Mouse (Mus musculus): ENCODE results near the gene Adamts15. TPM values are rescaled to one million over a fixed set of nuclear protein-coding genes. Genes with fewer than 3 reads are reported as not detected.
A peak's percentile ranks its signal among the peaks of the same experiment; 100 is the strongest.

The Adamts15 gene
- polyA plus RNA-seq (2016; fragmentation: Nextera tagmentation; extraction: Ambion mirVana): 5.4 and 6.6 TPM in 2 replicates

- WGBS: under 1% methylated on average over 47 of the region's 47 CpGs
- Histone ChIP-seq H3K4me1 (replicated peaks) (peaks cover 36% of the 10 kb centered on the region), H3K27ac (peak within 1 kb of the TSS; percentile 51), H3K36me3 (no peaks in the 10 kb centered on the region), H3K4me3 (peak within 1 kb of the TSS; percentile 63), H3K27me3 (ENCODE audit: insufficient read depth, poor library complexity, severe bottlenecking) (peaks cover 49% of the 10 kb centered on the region), H3K9me3 (no peaks in the 10 kb centered on the region)
- DNase-seq (ENCODE audit: low spot score): peak; percentile 79
Observed at GRCm38 (mm10) chr9:30922197-30922894, at the start of gene Adamts15. Adamts15 (minus strand) TSS chr9:30922452.

- Histone ChIP-seq H3K4me3 (no peak overlapping the region), H3K36me3 (no peaks in the 10 kb centered on the region), H3K4me1 (replicated peaks) (0 out of 2 replicates have a peak, but pooled peaks cover 3% of the 10 kb centered on the region), H3K27ac (no peak overlapping the region), H3K9me3 (no peaks in the 10 kb centered on the region), H3K27me3 (ENCODE audit: insufficient read depth, poor library complexity, severe bottlenecking) (no peaks in the 10 kb centered on the region)
- DNase-seq (ENCODE audit: low spot score): no peak
- 67% methylated on average over 4 of the region's 4 CpGs for WGBS
Observed at GRCm38 (mm10) chr9:30971967-30972366, 49.7 kb upstream of the Adamts15 start.

- H3K27me3 ChIP-seq (ENCODE audit: insufficient read depth, poor library complexity, severe bottlenecking): no peaks in the 10 kb centered on the region
- H3K4me3 ChIP-seq: no peak overlapping the region
- H3K4me1 ChIP-seq (replicated peaks): 0 out of 2 replicates have a peak, but pooled peaks cover 3% of the 10 kb centered on the region
- no peaks in the 10 kb centered on the region for H3K36me3 ChIP-seq
- no peak overlapping the region for H3K27ac ChIP-seq
- H3K9me3 ChIP-seq: no peaks in the 10 kb centered on the region
- 81% methylated on average over 3 of the region's 3 CpGs for WGBS
- no peak for DNase-seq (ENCODE audit: low spot score)
Observed at GRCm38 (mm10) chr9:30970001-30970400, 47.7 kb upstream of the Adamts15 start.

GRCm38 (mm10) chr9:30968130-30968529 is 45.9 kb upstream of the Adamts15 start:
- WGBS: 84% methylated on average over 6 of the region's 6 CpGs
- no peak overlapping the region for H3K27ac ChIP-seq
- no peaks in the 10 kb centered on the region for H3K36me3 ChIP-seq

GRCm38 (mm10) chr9:30966881-30967280 is 44.6 kb upstream of the Adamts15 start:
- no peaks in the 10 kb centered on the region for H3K9me3 ChIP-seq
- DNase-seq (ENCODE audit: low spot score): no peak
- 0 out of 2 replicates have a peak, but pooled peaks cover 3% of the 10 kb centered on the region for H3K4me1 ChIP-seq (replicated peaks)
- 69% methylated on average over 7 of the region's 7 CpGs for WGBS
- no peak overlapping the region for H3K27ac ChIP-seq
- H3K27me3 ChIP-seq (ENCODE audit: insufficient read depth, poor library complexity, severe bottlenecking): no peaks in the 10 kb centered on the region
- H3K36me3 ChIP-seq: no peaks in the 10 kb centered on the region
- no peak overlapping the region for H3K4me3 ChIP-seq

More at GRCm38 (mm10) chr9:30968130-30968529, 45.9 kb upstream of the Adamts15 start:
- Histone ChIP-seq H3K9me3 (no peaks in the 10 kb centered on the region), H3K27me3 (ENCODE audit: insufficient read depth, poor library complexity, severe bottlenecking) (no peaks in the 10 kb centered on the region), H3K4me3 (no peak overlapping the region), H3K4me1 (replicated peaks) (0 out of 2 replicates have a peak, but pooled peaks cover 3% of the 10 kb centered on the region)
- no peak for DNase-seq (ENCODE audit: low spot score)

- 0 out of 2 replicates have a peak, but pooled peaks cover 3% of the 10 kb centered on the region for H3K4me1 ChIP-seq (replicated peaks)
- no peaks in the 10 kb centered on the region for H3K27me3 ChIP-seq (ENCODE audit: insufficient read depth, poor library complexity, severe bottlenecking)
- H3K36me3 ChIP-seq: no peaks in the 10 kb centered on the region
- no peaks in the 10 kb centered on the region for H3K9me3 ChIP-seq
- H3K27ac ChIP-seq: no peak overlapping the region
- DNase-seq (ENCODE audit: low spot score): no peak
- 84% methylated on average over 10 of the region's 10 CpGs for WGBS
- no peak overlapping the region for H3K4me3 ChIP-seq
Observed at GRCm38 (mm10) chr9:30964685-30965084, 42.4 kb upstream of the Adamts15 start.

- 87% methylated on average over 4 of the region's 4 CpGs for WGBS
- no peaks in the 10 kb centered on the region for H3K9me3 ChIP-seq
- no peaks in the 10 kb centered on the region for H3K27me3 ChIP-seq (ENCODE audit: insufficient read depth, poor library complexity, severe bottlenecking)
- H3K4me1 ChIP-seq (replicated peaks): 0 out of 2 replicates have a peak, but pooled peaks cover 3% of the 10 kb centered on the region
- DNase-seq (ENCODE audit: low spot score): no peak
- H3K4me3 ChIP-seq: no peak overlapping the region
- H3K27ac ChIP-seq: no peak overlapping the region
- H3K36me3 ChIP-seq: no peaks in the 10 kb centered on the region
Observed at GRCm38 (mm10) chr9:30963780-30964179, 41.5 kb upstream of the Adamts15 start.

- no peaks in the 10 kb centered on the region for H3K27me3 ChIP-seq (ENCODE audit: insufficient read depth, poor library complexity, severe bottlenecking)
- no peaks in the 10 kb centered on the region for H3K9me3 ChIP-seq
- no peak for DNase-seq (ENCODE audit: low spot score)
- 0 out of 2 replicates have a peak, but pooled peaks cover 3% of the 10 kb centered on the region for H3K4me1 ChIP-seq (replicated peaks)
- H3K27ac ChIP-seq: no peak overlapping the region
- H3K36me3 ChIP-seq: no peaks in the 10 kb centered on the region
- H3K4me3 ChIP-seq: no peak overlapping the region
- 92% methylated on average over 9 of the region's 9 CpGs for WGBS
Observed at GRCm38 (mm10) chr9:30955246-30955645, 33.0 kb upstream of the Adamts15 start.

GRCm38 (mm10) chr9:30953287-30953686 is 31.0 kb upstream of the Adamts15 start:
- Histone ChIP-seq H3K27ac (no peak overlapping the region), H3K4me3 (no peak overlapping the region), H3K4me1 (replicated peaks) (0 out of 2 replicates have a peak, but pooled peaks cover 3% of the 10 kb centered on the region), H3K9me3 (no peaks in the 10 kb centered on the region), H3K27me3 (ENCODE audit: insufficient read depth, poor library complexity, severe bottlenecking) (no peaks in the 10 kb centered on the region), H3K36me3 (no peaks in the 10 kb centered on the region)
- no peak for DNase-seq (ENCODE audit: low spot score)
- 55% methylated on average over 8 of the region's 8 CpGs for WGBS

GRCm38 (mm10) chr9:30951461-30951860 is 29.2 kb upstream of the Adamts15 start:
- WGBS: 91% methylated on average over 5 of the region's 5 CpGs
- Histone ChIP-seq H3K27ac (no peak overlapping the region), H3K4me3 (no peak overlapping the region)

GRCm38 (mm10) chr9:30950592-30950991 is 28.3 kb upstream of the Adamts15 start:
- Histone ChIP-seq H3K36me3 (no peaks in the 10 kb centered on the region), H3K4me1 (replicated peaks) (no peaks in the 10 kb centered on the region), H3K27ac (no peak overlapping the region), H3K9me3 (no peaks in the 10 kb centered on the region), H3K4me3 (no peak overlapping the region), H3K27me3 (ENCODE audit: insufficient read depth, poor library complexity, severe bottlenecking) (peaks cover 16% of the 10 kb centered on the region)
- DNase-seq (ENCODE audit: low spot score): no peak
- 88% methylated on average over 4 of the region's 4 CpGs for WGBS

More at GRCm38 (mm10) chr9:30951461-30951860, 29.2 kb upstream of the Adamts15 start:
- peaks cover 8% of the 10 kb centered on the region for H3K27me3 ChIP-seq (ENCODE audit: insufficient read depth, poor library complexity, severe bottlenecking)
- H3K9me3 ChIP-seq: no peaks in the 10 kb centered on the region
- no peak for DNase-seq (ENCODE audit: low spot score)
- no peaks in the 10 kb centered on the region for H3K4me1 ChIP-seq (replicated peaks)
- H3K36me3 ChIP-seq: no peaks in the 10 kb centered on the region

GRCm38 (mm10) chr9:30949971-30950370 is 27.7 kb upstream of the Adamts15 start:
- H3K4me1 ChIP-seq (replicated peaks): no peaks in the 10 kb centered on the region
- H3K9me3 ChIP-seq: no peaks in the 10 kb centered on the region
- DNase-seq (ENCODE audit: low spot score): no peak
- no peak overlapping the region for H3K4me3 ChIP-seq
- 84% methylated on average over 4 of the region's 4 CpGs for WGBS
- H3K36me3 ChIP-seq: no peaks in the 10 kb centered on the region
- H3K27ac ChIP-seq: no peak overlapping the region
- H3K27me3 ChIP-seq (ENCODE audit: insufficient read depth, poor library complexity, severe bottlenecking): peaks cover 23% of the 10 kb centered on the region

- Histone ChIP-seq H3K4me1 (replicated peaks) (no peaks in the 10 kb centered on the region), H3K9me3 (no peaks in the 10 kb centered on the region), H3K36me3 (no peaks in the 10 kb centered on the region), H3K4me3 (no peak overlapping the region), H3K27ac (no peak overlapping the region), H3K27me3 (ENCODE audit: insufficient read depth, poor library complexity, severe bottlenecking) (peaks cover 28% of the 10 kb centered on the region)
- 85% methylated on average over 3 of the region's 3 CpGs for WGBS
- DNase-seq (ENCODE audit: low spot score): no peak
Observed at GRCm38 (mm10) chr9:30949422-30949821, 27.2 kb upstream of the Adamts15 start.
